Mouse (Mus musculus): ENCODE data around the gene Mxi1. TPM values are rescaled to one million over a fixed set of nuclear protein-coding genes. Genes with fewer than 3 reads are reported as not detected.
A peak's percentile ranks its signal among the peaks of the same experiment; 100 is the strongest.

The Mxi1 gene
- polyA plus RNA-seq, 1 experiment from 2014 or later, result 58.9 TPM

DNA sequence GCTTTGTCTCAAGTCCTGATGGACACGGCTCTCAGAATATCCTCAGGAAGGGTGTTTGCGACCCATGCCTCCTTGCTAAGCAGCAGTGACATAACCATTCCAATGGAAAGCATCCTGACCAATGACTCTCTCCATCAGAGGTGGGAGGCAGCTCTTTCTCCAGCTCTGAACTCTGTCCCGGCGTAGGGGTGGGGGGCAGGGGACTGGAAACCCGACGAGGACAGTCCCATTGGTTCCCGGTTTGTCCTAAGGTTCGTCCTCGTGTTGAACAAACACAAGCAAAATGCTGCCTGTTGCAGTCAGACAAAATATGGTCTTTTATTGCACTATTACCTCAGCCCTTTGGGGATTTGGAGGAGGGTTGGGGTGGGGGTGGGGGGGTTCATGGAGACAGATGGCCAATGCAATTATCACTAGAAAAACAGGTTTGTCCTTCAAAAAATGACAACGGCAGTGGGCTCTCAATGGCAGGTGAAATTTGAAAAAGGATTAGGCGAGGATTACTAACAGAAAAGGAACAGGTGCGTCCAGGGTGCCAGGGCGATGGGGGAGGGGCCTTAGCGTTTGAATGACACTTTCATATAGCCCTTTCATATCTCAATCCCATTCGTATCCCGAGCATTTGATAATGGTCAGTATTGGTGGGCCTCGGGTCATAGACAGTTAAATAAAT lies 11.0 kb upstream of the Mxi1 start:
- ATAC-seq, result no peak
- H3K4me3 ChIP-seq (ENCODE audit: low read depth, low read length), result no peak overlapping the region
- 43% methylated on average over 17 of the region's 17 CpGs for whole genome bisulfite sequencing
- H3K36me3 ChIP-seq (ENCODE audit: control insufficient read depth, insufficient read depth), result no peaks in the 10 kb centered on the region
- no peak for TF ChIP-seq CTCF (IDR thresholded peaks at IDR 0.05; ENCODE audit: low read depth)
- no peaks in the 10 kb centered on the region for H3K9me3 ChIP-seq (ENCODE audit: control insufficient read depth)
- no peak overlapping the region for H3K4me2 ChIP-seq (replicated peaks; ENCODE audit: low read depth)
- no peaks in the 10 kb centered on the region for H3K27me3 ChIP-seq (replicated peaks; ENCODE audit: control insufficient read depth, insufficient read depth, low read length)
- H3K4me1 ChIP-seq (replicated peaks; ENCODE audit: control insufficient read depth, insufficient read depth, low read length), result no peaks in the 10 kb centered on the region
- H3K27ac ChIP-seq (ENCODE audit: low read depth, low read length), result no peak overlapping the region
- no peak overlapping the region for H3K9ac ChIP-seq (ENCODE audit: low read depth, low read length)

- Histone ChIP-seq H3K4me2 (replicated peaks; ENCODE audit: low read depth) (no peak overlapping the region), H3K27ac (ENCODE audit: low read depth, low read length) (no peak overlapping the region)
- WGBS, result 64% methylated on average over 4 of the region's 4 CpGs
These were observed 10.5 kb upstream of the Mxi1 start for GRCm38 (mm10) chr19:53299829-53300181.

DNA sequence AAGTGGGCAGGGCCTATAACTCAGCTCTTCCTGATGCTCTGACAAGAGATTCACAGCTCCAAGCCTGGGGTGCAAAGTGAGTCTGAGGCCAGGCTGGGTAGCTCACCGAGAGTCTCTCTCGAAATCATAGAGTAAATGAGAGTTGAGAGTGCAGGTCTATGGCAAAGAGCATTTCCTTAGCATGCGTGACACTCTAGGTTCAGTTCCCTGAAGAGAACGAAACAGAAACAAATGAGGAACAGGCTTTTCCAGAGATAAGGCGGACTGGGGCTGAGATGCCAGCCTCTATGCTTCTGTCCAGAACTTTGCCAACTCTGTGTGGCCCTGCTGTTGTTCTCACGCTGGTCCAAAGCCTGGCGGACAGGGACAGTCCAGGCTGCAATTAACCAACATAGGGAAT lies 6.9 kb upstream of the Mxi1 start:
- H3K9me3 ChIP-seq (ENCODE audit: control insufficient read depth), result no peaks in the 10 kb centered on the region
- H3K36me3 ChIP-seq (ENCODE audit: control insufficient read depth, insufficient read depth), result no peaks in the 10 kb centered on the region
- H3K4me2 ChIP-seq (replicated peaks; ENCODE audit: low read depth), result no peak overlapping the region
- no peak overlapping the region for H3K4me3 ChIP-seq (ENCODE audit: low read depth, low read length)
- H3K27me3 ChIP-seq (replicated peaks; ENCODE audit: control insufficient read depth, insufficient read depth, low read length), result no peaks in the 10 kb centered on the region
- H3K27ac ChIP-seq (ENCODE audit: low read depth, low read length), result 0 out of 2 replicates have a peak overlapping the region, but pooled peaks have one; percentile 35
- H3K9ac ChIP-seq (ENCODE audit: low read depth, low read length), result no peak overlapping the region
- ATAC-seq, result no peak
- WGBS, result 71% methylated on average over 7 of the region's 7 CpGs
- H3K4me1 ChIP-seq (replicated peaks; ENCODE audit: control insufficient read depth, insufficient read depth, low read length), result no peaks in the 10 kb centered on the region
- TF ChIP-seq CTCF (IDR thresholded peaks at IDR 0.05; ENCODE audit: low read depth), result no peak

More at GRCm38 (mm10) chr19:53299829-53300181, 10.5 kb upstream of the Mxi1 start:
- no peaks in the 10 kb centered on the region for H3K27me3 ChIP-seq (replicated peaks; ENCODE audit: control insufficient read depth, insufficient read depth, low read length)
- H3K9me3 ChIP-seq (ENCODE audit: control insufficient read depth), result no peaks in the 10 kb centered on the region
- no peak overlapping the region for H3K4me3 ChIP-seq (ENCODE audit: low read depth, low read length)
- ATAC-seq, result no peak
- H3K36me3 ChIP-seq (ENCODE audit: control insufficient read depth, insufficient read depth), result no peaks in the 10 kb centered on the region
- no peak overlapping the region for H3K9ac ChIP-seq (ENCODE audit: low read depth, low read length)
- H3K4me1 ChIP-seq (replicated peaks; ENCODE audit: control insufficient read depth, insufficient read depth, low read length), result no peaks in the 10 kb centered on the region
- no peak for TF ChIP-seq CTCF (IDR thresholded peaks at IDR 0.05; ENCODE audit: low read depth)

DNA sequence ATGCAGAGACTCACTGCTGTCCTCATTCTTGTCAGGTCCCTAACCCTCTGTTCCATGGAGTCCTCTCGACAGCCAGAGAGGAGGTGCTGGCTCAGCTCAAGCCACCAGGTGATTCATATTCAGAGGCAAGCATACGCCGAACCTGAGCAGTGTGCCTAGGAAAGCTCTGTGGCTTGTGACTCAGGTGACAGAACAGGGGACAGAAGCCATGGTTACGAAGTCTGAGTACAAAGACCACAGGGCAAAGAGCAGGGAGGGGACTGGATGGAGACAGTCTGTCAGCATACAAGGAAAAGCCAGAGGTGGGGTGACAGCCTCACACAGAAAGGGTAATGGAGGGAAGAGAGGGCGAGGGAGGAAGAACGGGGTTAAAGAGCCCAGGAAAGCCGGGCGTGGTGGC lies 4.7 kb upstream of the Mxi1 start:
- TF ChIP-seq CTCF (IDR thresholded peaks at IDR 0.05; ENCODE audit: low read depth), result peak; percentile 35; the same call in 1 of the 2 replicates
- no peaks in the 10 kb centered on the region for H3K9me3 ChIP-seq (ENCODE audit: control insufficient read depth)
- H3K9ac ChIP-seq (ENCODE audit: low read depth, low read length), result no peak overlapping the region
- no peaks in the 10 kb centered on the region for H3K27me3 ChIP-seq (replicated peaks; ENCODE audit: control insufficient read depth, insufficient read depth, low read length)
- H3K27ac ChIP-seq (ENCODE audit: low read depth, low read length), result peak overlapping the region; percentile 85
- no peaks in the 10 kb centered on the region for H3K4me1 ChIP-seq (replicated peaks; ENCODE audit: control insufficient read depth, insufficient read depth, low read length)
- WGBS, result 48% methylated on average over 8 of the region's 8 CpGs
- H3K4me2 ChIP-seq (replicated peaks; ENCODE audit: low read depth), result no peak overlapping the region
- no peak overlapping the region for H3K4me3 ChIP-seq (ENCODE audit: low read depth, low read length)
- ATAC-seq, result peak; percentile 96
- no peaks in the 10 kb centered on the region for H3K36me3 ChIP-seq (ENCODE audit: control insufficient read depth, insufficient read depth)

- H3K4me2 ChIP-seq (replicated peaks; ENCODE audit: low read depth), result no peak overlapping the region
- no peak for ATAC-seq
- no peaks in the 10 kb centered on the region for H3K4me1 ChIP-seq (replicated peaks; ENCODE audit: control insufficient read depth, insufficient read depth, low read length)
- no peak for TF ChIP-seq CTCF (IDR thresholded peaks at IDR 0.05; ENCODE audit: low read depth)
- H3K9ac ChIP-seq (ENCODE audit: low read depth, low read length), result no peak overlapping the region
- H3K27me3 ChIP-seq (replicated peaks; ENCODE audit: control insufficient read depth, insufficient read depth, low read length), result no peaks in the 10 kb centered on the region
- H3K36me3 ChIP-seq (ENCODE audit: control insufficient read depth, insufficient read depth), result no peaks in the 10 kb centered on the region
- 71% methylated on average over 11 of the region's 11 CpGs for WGBS
- H3K27ac ChIP-seq (ENCODE audit: low read depth, low read length), result no peak overlapping the region
- no peak overlapping the region for H3K4me3 ChIP-seq (ENCODE audit: low read depth, low read length)
- no peaks in the 10 kb centered on the region for H3K9me3 ChIP-seq (ENCODE audit: control insufficient read depth)
These were observed 3.6 kb upstream of the Mxi1 start for GRCm38 (mm10) chr19:53306706-53307105.

GRCm38 (mm10) chr19:53307219-53307618 lies 3.1 kb upstream of the Mxi1 start:
- no peak overlapping the region for H3K4me2 ChIP-seq (replicated peaks; ENCODE audit: low read depth)

More at GRCm38 (mm10) chr19:53307219-53307618, 3.1 kb upstream of the Mxi1 start:
- Histone ChIP-seq H3K36me3 (ENCODE audit: control insufficient read depth, insufficient read depth) (no peaks in the 10 kb centered on the region), H3K4me1 (replicated peaks; ENCODE audit: control insufficient read depth, insufficient read depth, low read length) (no peaks in the 10 kb centered on the region), H3K4me3 (ENCODE audit: low read depth, low read length) (no peak overlapping the region), H3K9ac (ENCODE audit: low read depth, low read length) (no peak overlapping the region), H3K27ac (ENCODE audit: low read depth, low read length) (no peak overlapping the region), H3K27me3 (replicated peaks; ENCODE audit: control insufficient read depth, insufficient read depth, low read length) (no peaks in the 10 kb centered on the region), H3K9me3 (ENCODE audit: control insufficient read depth) (no peaks in the 10 kb centered on the region)
- 48% methylated on average over 6 of the region's 6 CpGs for WGBS
- no peak for TF ChIP-seq CTCF (IDR thresholded peaks at IDR 0.05; ENCODE audit: low read depth)
- ATAC-seq, result no peak

Data from intestine, postnatal 0 days (tissue).